Mouse (Mus musculus) liver, embryonic 13.5 days (tissue): ENCODE results near the gene Gm20431. TPM values are rescaled to one million over a fixed set of nuclear protein-coding genes. Genes with fewer than 3 reads are reported as not detected.
"Not testable (repeated sequence)": the region's sequence is repeated elsewhere in the genome, so short reads cannot be mapped to it uniquely, and the experiment has no call there.

Source experiments
- ATAC-seq: fragments of 200-750 bp; cut with Nextera tagmentation; 2 replicates; pipeline ENCODE4 v1.8.0; 2017; ENCODE audit warnings: low read depth, mild to moderate bottlenecking, moderate number of reproducible peaks, moderate library complexity
- DNase-seq: peaks from one replicate; pipeline ENCODE4 v3.0.0; 2022
- H3K27ac ChIP-seq: fragments of 300-500 bp; sonication (generic); 2 replicates; pipeline ENCODE4 v1.5.1; 2015; ENCODE audit warnings: moderate library complexity, mild to moderate bottlenecking, inconsistent platforms
- H3K27me3 ChIP-seq: fragments of 300-500 bp; sonication (generic); 2 replicates; pipeline ENCODE4 v1.6.1; 2015; ENCODE audit warnings: mild to moderate bottlenecking, inconsistent platforms
- H3K36me3 ChIP-seq: fragments of 300-500 bp; sonication (generic); 2 replicates; pipeline ENCODE4 v1.6.1; 2015; ENCODE audit warnings: mild to moderate bottlenecking, inconsistent platforms
- H3K4me1 ChIP-seq: fragments of 300-500 bp; sonication (generic); replicated peaks from 2 replicates; pipeline ENCODE4 v1.6.1; 2015; ENCODE audit warnings: inconsistent platforms
- H3K4me2 ChIP-seq: fragments of 300-500 bp; sonication (generic); 2 replicates; pipeline ENCODE4 v1.6.1; 2015; ENCODE audit warnings: inconsistent platforms, mild to moderate bottlenecking, moderate library complexity
- H3K4me3 ChIP-seq: fragments of 300-500 bp; sonication (generic); replicated peaks from 2 replicates; pipeline ENCODE4 v1.5.1; 2015; ENCODE audit warnings: mild to moderate bottlenecking, inconsistent platforms
- H3K9ac ChIP-seq: fragments of 300-500 bp; sonication (generic); 2 replicates; pipeline ENCODE4 v1.6.1; 2015; ENCODE audit warnings: mild to moderate bottlenecking, inconsistent platforms
- H3K9me3 ChIP-seq: fragments of 300-500 bp; sonication (generic); replicated peaks from 2 replicates; pipeline ENCODE4 v1.6.1; 2016; ENCODE audit warnings: inconsistent platforms
- WGBS: fragments of 180-500 bp; shearing (Covaris S2); methylation state at CpG from one replicate; pipeline ENCODE4 v1.1.7; 2015; ENCODE audit not compliant: insufficient replicate concordance; 5-methylcytosine and 5-hydroxymethylcytosine counted together
- polyA plus RNA-seq: library from polyadenylated mRNA; unstranded; fragments of >200 nt; fragmentation: Nextera tagmentation; extraction: Ambion mirVana; gene quantifications from 2 replicates; pipeline ENCODE4 v1.2.1, GENCODE M21; 2015

Gene Gm20431
- polyA plus RNA-seq, 1 experiment from 2014 or later = not detected

DNA sequence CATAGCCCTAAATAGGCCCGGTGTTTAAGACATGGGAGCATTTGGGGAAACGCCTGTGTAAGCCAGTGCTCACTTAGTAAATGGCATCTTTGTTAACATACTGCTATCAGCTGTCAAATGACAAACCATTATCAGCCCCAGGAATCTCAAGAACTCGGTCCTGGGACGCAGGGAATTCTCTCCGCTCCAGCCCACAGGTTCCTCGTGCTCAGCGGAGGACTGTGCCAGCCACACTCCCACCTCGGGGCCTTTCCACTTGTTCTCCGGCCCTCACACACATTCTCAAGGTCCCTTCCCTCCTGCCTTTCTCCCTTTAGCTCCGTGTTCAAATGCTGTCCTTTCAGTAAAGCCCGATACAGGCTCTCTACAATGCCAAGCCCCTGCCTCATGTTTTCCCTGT is 2.6 kb downstream of the Gm20431 start:
- Histone ChIP-seq H3K9ac (no peak overlapping the region), H3K9me3 (no peaks in the 10 kb centered on the region), H3K4me1 (peaks cover 57% of the 10 kb centered on the region), H3K36me3 (peaks cover 9% of the 10 kb centered on the region), H3K4me3 (peak overlapping the region; percentile 86; the same call in 1 of the 2 replicates), H3K27me3 (peaks cover 12% of the 10 kb centered on the region; the same call in 1 of the 2 replicates), H3K4me2 (peak overlapping the region; percentile 97; the same call in 1 of the 2 replicates), H3K27ac (no peak overlapping the region)
- ATAC-seq = no peak
- 71% methylated on average over 11 of the region's 11 CpGs for WGBS
- DNase-seq = no peak

DNA sequence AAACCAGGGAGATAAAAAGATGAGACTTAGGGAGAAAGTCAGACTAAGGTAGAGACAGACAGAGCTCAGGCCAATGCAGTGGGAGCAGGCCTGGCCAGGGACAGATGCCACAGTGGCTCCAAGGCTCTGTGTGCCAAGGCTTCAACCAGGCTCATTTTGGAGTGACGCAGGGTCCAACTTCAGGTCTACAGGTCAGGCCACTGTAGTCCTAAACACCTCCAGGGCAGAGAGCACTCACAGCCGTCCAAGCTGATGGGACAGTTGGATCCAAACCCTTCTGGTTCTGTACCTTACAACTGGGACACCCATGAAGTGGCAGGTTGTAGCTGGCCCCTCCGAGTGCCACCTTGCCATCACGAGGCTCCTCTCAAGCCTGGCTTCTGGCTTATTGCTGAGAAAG is 3.3 kb downstream of the Gm20431 start:
- Histone ChIP-seq H3K9me3 (no peaks in the 10 kb centered on the region), H3K4me3 (no peak overlapping the region), H3K36me3 (peaks cover 15% of the 10 kb centered on the region), H3K4me2 (no peak overlapping the region), H3K4me1 (peaks cover 60% of the 10 kb centered on the region), H3K9ac (no peak overlapping the region), H3K27ac (peak overlapping the region; percentile 53; the same call in 1 of the 2 replicates), H3K27me3 (peaks cover 13% of the 10 kb centered on the region; the same call in 1 of the 2 replicates)
- 73% methylated on average over 4 of the region's 4 CpGs for WGBS
- no peak for DNase-seq
- no peak for ATAC-seq

DNA sequence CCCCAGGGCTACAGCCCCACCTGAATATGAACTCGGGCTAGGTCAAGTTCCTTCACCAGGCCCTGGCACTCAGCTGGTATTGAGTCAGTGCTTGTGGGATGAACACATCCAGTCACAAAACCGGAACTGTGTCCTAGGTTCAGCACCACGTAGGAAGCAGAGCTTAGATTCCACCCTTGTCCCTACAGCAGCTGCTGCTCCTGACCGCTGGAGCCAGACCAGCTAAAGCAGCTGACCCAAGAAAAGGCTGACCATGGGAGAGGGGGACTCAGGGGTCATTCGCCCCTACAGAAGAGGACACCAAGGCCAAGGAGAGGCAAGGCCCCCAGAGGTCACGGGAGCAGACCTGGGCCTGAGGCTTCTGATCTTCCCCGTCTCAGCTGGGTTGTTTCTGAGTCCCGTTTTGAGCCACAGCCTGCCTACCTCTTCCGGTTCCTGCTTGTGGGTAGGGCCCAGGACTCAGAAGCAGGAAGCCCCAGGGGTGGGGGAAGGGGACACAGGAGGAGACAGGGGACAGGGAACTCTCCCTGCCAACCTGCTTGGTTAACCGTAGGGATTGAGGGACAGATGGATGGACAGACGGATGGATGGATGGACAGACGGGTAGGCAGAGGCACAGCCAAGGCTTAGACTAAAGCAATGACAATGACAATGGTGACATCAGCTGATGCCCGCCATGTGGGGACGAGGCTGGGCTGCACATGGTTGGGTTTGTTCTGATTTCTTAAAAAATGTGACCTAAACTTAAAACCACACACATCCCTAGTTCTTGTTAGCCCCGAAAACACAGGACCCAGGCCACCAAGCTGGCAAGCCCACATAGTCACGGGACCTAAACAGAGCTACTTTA is 4.4 kb downstream of the Gm20431 start:
- H3K9ac ChIP-seq = peak overlapping the region; percentile 14; the same call in 1 of the 2 replicates
- no peak for DNase-seq
- peak overlapping the region; percentile 53 for H3K27ac ChIP-seq
- 40% methylated on average over 16 of the region's 16 CpGs for whole genome bisulfite sequencing
- no peak for ATAC-seq
- 0 out of 2 replicates have a peak, but pooled peaks cover 4% of the 10 kb centered on the region for H3K27me3 ChIP-seq
- no peaks in the 10 kb centered on the region for H3K9me3 ChIP-seq
- peaks cover 58% of the 10 kb centered on the region for H3K4me1 ChIP-seq
- peaks cover 19% of the 10 kb centered on the region for H3K36me3 ChIP-seq
- no peak overlapping the region for H3K4me3 ChIP-seq
- peak overlapping the region; percentile 17 for H3K4me2 ChIP-seq

DNA sequence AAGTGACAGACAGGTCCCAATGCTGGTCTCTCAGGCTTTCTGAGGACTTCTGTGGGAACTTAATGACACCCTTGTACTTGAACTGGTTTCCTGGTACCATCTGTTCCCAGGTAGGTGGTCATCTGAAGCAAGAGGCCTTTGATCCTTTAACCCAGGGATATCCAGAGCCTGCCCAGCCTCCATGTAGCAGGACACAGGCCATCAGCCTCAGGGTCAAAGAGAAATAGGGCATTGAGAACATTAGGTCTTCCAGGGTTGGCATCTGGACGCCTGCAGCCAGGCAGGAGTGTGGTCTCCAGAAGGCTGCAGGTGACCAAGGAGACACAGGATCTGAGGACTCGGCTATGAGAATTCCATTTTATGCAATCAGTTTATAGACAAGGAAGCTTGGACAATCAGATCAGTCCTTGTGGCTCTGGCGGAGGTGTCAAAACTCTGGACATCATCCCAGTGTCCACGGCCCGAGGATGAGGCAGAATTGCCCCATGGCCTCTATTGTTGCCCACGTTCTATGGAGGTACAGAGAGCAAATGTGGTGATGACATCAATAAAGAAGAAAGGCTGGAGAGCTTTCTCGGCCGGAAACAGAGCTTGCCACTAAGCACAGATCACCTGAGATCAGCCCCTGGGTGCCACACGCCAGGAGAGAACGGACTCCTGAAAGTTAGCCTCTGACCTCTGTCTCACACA is 6.2 kb downstream of the Gm20431 start:
- peaks cover 29% of the 10 kb centered on the region for H3K36me3 ChIP-seq
- ATAC-seq = no peak

DNA sequence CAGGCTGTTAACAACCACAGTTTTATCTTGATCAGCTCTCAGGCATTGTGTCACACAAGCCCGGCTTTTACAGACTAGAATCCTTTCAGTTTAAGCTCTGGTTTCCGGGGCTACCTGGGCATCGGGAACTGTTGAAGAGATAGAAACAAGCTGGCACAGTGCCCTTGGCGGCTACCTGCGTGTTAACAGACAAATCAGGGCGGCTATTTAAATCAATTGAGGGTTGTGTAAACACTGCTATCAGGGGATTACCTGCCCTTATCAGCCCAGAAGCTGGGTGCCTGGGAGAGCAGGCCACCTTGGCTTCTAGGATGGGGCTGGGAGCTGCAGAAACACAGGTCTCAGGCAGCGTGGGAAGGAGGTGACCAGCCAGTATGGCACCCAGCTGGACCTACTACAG is 8.6 kb downstream of the Gm20431 start:
- 66% methylated on average over 7 of the region's 7 CpGs for WGBS
- no peak overlapping the region for H3K9ac ChIP-seq
- no peak overlapping the region for H3K27ac ChIP-seq
- DNase-seq (no peak), ATAC-seq (no peak)
- no peak overlapping the region for H3K4me3 ChIP-seq
- H3K4me1 ChIP-seq = peaks cover 28% of the 10 kb centered on the region
- 0 out of 2 replicates have a peak, but pooled peaks cover 4% of the 10 kb centered on the region for H3K27me3 ChIP-seq
- no peaks in the 10 kb centered on the region for H3K9me3 ChIP-seq
- H3K36me3 ChIP-seq = peaks cover 36% of the 10 kb centered on the region
- no peak overlapping the region for H3K4me2 ChIP-seq

More for the DNA sequence above, 6.2 kb downstream of the Gm20431 start:
- Histone ChIP-seq H3K27ac (no peak overlapping the region), H3K4me3 (no peak overlapping the region), H3K27me3 (0 out of 2 replicates have a peak, but pooled peaks cover 4% of the 10 kb centered on the region), H3K4me1 (peaks cover 44% of the 10 kb centered on the region), H3K9me3 (no peaks in the 10 kb centered on the region), H3K4me2 (no peak overlapping the region), H3K9ac (no peak overlapping the region)
- DNase-seq = no peak
- WGBS = 83% methylated on average over 10 of the region's 10 CpGs

DNA sequence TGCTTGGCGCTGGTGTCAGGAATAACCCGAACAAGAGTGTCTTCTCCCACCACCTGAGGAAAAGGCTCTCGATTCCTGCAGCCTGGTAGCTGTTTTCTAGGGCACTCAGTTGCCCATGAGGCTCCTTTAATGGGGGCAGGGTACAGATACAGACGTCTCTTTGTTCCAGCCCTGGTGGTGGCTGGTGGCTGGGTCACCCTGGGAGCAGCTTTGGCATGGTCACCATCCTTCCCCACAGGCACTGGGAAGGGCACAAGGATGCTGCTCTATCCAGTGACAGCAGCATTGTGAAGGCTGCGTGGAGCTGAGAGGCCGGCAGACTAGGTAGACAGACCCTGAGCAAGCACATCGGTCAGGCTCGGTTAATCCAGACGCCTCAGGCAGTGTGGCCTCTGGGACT is 9.7 kb downstream of the Gm20431 start:
- 84% methylated on average over 9 of the region's 9 CpGs for WGBS
- DNase-seq = no peak
- Histone ChIP-seq H3K9ac (no peak overlapping the region), H3K27me3 (0 out of 2 replicates have a peak, but pooled peaks cover 4% of the 10 kb centered on the region), H3K4me2 (no peak overlapping the region), H3K9me3 (no peaks in the 10 kb centered on the region), H3K4me3 (no peak overlapping the region), H3K36me3 (peaks cover 38% of the 10 kb centered on the region), H3K4me1 (peaks cover 17% of the 10 kb centered on the region), H3K27ac (no peak overlapping the region)
- no peak for ATAC-seq

DNA sequence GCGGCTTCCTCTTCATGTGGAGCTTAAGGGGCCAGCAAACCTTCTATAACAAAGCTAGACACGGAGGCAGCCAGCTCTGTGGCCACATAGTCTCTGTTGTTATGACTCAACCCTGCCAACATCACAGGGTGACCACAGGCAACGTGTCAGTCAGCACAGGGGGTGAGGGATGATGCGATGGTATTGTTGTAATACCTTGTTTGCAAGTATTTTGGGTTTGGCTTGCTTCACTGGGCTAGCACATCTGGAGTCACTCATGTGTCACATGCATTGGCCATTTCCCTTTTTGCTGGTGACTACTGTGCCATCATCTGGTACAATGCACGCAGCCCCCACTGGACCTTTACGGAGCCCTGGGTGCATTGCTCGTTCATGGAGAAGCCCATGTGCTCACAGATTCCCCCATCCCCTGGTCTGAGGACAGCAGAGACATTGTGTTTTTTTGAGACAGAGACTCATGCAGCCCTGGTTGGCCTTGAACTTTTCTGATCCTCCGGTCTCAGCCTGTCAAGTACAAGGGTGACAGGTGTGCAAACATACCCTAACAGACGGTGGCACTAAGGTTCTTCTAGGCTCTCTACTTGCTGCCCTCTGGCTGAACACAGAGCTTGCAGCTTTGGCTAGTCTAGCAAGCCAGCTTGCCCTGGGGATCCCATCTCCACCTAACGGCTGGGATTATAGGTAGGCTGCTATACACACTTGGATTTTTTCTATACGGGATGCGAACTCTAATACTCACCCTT is 11.8 kb downstream of the Gm20431 start:
- H3K36me3 ChIP-seq = peaks cover 58% of the 10 kb centered on the region
- WGBS = 79% methylated on average over 12 of the region's 12 CpGs
- H3K27ac ChIP-seq = no peak overlapping the region

DNA sequence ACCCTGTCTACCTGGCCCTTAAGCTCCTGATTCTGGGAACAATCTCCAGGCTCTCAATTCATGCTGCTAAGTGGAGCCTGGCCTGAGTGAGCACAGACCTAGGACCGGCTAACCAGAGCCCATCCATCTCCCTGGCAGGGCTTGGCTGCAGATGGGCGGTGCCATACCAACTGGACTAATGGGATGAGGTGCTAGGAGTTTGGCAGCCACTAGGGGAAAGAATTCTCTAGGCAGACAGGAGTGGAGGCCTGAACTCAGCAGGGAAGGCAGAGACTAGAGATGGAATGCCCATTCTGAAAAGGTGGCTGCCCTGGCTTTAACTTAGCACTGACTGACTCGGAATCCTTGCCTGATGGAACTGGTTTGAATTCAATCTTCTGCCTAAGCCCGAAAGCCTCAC is 14.9 kb downstream of the Gm20431 start:
- ATAC-seq = no peak
- no peak overlapping the region for H3K4me2 ChIP-seq
- H3K36me3 ChIP-seq = peaks cover 45% of the 10 kb centered on the region
- no peak overlapping the region for H3K4me3 ChIP-seq
- no peak overlapping the region for H3K27ac ChIP-seq
- WGBS = 90% methylated on average over 4 of the region's 4 CpGs
- H3K27me3 ChIP-seq = no peaks in the 10 kb centered on the region
- no peak overlapping the region for H3K9ac ChIP-seq
- no peak for DNase-seq
- H3K4me1 ChIP-seq = peaks cover 15% of the 10 kb centered on the region
- no peaks in the 10 kb centered on the region for H3K9me3 ChIP-seq

More for the DNA sequence above, 11.8 kb downstream of the Gm20431 start:
- no peak for DNase-seq
- no peak for ATAC-seq
- Histone ChIP-seq H3K9me3 (no peaks in the 10 kb centered on the region), H3K4me3 (no peak overlapping the region), H3K9ac (no peak overlapping the region), H3K4me2 (no peak overlapping the region), H3K4me1 (peaks cover 15% of the 10 kb centered on the region), H3K27me3 (0 out of 2 replicates have a peak, but pooled peaks cover 4% of the 10 kb centered on the region)

DNA sequence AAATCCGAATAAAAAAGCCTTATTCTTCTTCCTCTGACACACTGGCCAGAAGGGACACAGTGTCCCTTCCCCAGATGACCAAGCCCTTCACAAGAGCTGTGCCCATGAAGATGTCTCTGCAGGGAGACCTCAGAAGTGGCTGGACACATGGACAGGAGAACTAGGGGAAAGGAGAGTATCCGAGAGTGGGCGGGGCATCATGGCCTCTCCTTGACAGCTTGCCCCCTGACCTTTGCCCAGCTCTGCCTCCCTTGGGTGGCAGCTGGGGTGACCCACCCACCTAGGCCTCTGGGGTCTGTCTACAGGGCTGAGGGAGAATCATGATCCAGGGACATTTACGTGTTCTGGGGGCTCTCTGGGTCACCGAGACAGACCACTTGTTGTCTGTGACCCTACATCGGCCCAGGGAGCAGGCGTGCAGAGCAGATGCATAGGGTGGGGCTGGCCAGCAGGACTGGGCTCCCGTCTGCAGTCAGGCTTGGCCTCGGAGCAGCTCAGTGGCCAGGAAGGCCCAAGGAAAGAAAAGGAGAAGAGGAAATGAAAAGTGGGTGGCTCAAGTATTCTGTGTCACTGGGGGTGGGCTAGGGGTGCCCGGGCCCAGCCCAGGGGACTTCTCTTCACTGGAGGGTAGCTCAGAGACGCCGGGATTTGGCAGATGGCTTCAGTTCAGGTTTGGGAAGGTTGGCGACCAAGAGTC is 17.8 kb downstream of the Gm20431 start:
- 77% methylated on average over 13 of the region's 13 CpGs for WGBS
- not testable (repeated sequence) for H3K9ac ChIP-seq, H3K27ac ChIP-seq, H3K4me2 ChIP-seq, ATAC-seq, DNase-seq, H3K27me3 ChIP-seq, H3K9me3 ChIP-seq, H3K4me3 ChIP-seq
- Histone ChIP-seq H3K36me3 (peaks cover 37% of the 10 kb centered on the region), H3K4me1 (peaks cover 16% of the 10 kb centered on the region)

DNA sequence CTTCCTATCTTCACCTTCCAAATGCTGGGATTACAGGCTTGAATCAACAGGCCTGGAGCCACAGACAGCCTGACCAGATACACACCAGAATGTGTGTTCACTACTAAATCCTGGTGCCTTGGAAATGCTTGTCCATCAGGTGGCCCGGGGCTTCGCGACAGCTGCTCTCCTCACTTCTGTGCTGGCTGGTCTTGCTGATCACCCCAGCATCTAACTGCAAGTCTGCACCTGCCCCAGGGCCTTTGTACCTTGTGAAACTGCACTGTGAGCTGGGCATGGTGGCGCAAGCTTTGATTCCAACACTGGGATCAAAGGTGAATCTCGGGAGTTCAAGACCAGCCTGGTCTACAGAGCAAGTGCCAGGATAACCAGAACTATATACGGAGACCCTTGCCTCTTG is 19.1 kb downstream of the Gm20431 start:
- ATAC-seq (no peak), DNase-seq (no peak)
- peaks cover 30% of the 10 kb centered on the region for H3K36me3 ChIP-seq
- WGBS = 82% methylated on average over 6 of the region's 6 CpGs
- H3K27ac ChIP-seq = no peak overlapping the region
- H3K4me1 ChIP-seq = peaks cover 16% of the 10 kb centered on the region
- no peak overlapping the region for H3K4me3 ChIP-seq
- H3K9ac ChIP-seq = no peak overlapping the region
- no peak overlapping the region for H3K4me2 ChIP-seq
- no peaks in the 10 kb centered on the region for H3K27me3 ChIP-seq
- no peaks in the 10 kb centered on the region for H3K9me3 ChIP-seq
